Mouse (Mus musculus): Measurements from ENCODE around the gene Plekha3. TPM values are rescaled to one million over a fixed set of nuclear protein-coding genes. Genes with fewer than 3 reads are reported as not detected.

The Plekha3 gene
- polyA plus RNA-seq, 1 experiment from 2014 or later, result 13.6 TPM

GRCm38 (mm10) chr2:76658551-76658950, 16.5 kb upstream of the Plekha3 start:
- no peak overlapping the region for H3K27ac ChIP-seq (replicated peaks)
- H3K4me3 ChIP-seq, result no peak overlapping the region
- H3K4me2 ChIP-seq (replicated peaks), result no peak overlapping the region
- H3K27me3 ChIP-seq, result no peaks in the 10 kb centered on the region
- H3K9me3 ChIP-seq, result no peaks in the 10 kb centered on the region
- H3K36me3 ChIP-seq, result 0 out of 2 replicates have a peak, but pooled peaks cover 2% of the 10 kb centered on the region
- H3K4me1 ChIP-seq, result no peaks in the 10 kb centered on the region
- no peak for ATAC-seq (replicated peaks)
- no peak overlapping the region for H3K9ac ChIP-seq (replicated peaks)
- 82% methylated on average over 13 of the region's 13 CpGs for WGBS

GRCm38 (mm10) chr2:76659419-76659818, 15.7 kb upstream of the Plekha3 start:
- Histone ChIP-seq H3K27me3 (no peaks in the 10 kb centered on the region), H3K27ac (replicated peaks) (no peak overlapping the region), H3K9me3 (no peaks in the 10 kb centered on the region), H3K4me2 (replicated peaks) (no peak overlapping the region), H3K4me3 (no peak overlapping the region), H3K9ac (replicated peaks) (no peak overlapping the region), H3K4me1 (no peaks in the 10 kb centered on the region), H3K36me3 (peaks cover 11% of the 10 kb centered on the region)
- ATAC-seq (replicated peaks), result no peak
- WGBS, result 24% methylated on average over 7 of the region's 8 CpGs

GRCm38 (mm10) chr2:76665531-76665930, 9.6 kb upstream of the Plekha3 start:
- Histone ChIP-seq H3K9ac (replicated peaks) (no peak overlapping the region), H3K27ac (replicated peaks) (no peak overlapping the region), H3K9me3 (no peaks in the 10 kb centered on the region), H3K4me3 (no peak overlapping the region), H3K4me2 (replicated peaks) (no peak overlapping the region), H3K4me1 (0 out of 2 replicates have a peak, but pooled peaks cover 3% of the 10 kb centered on the region), H3K27me3 (no peaks in the 10 kb centered on the region), H3K36me3 (peaks cover 21% of the 10 kb centered on the region)
- ATAC-seq (replicated peaks), result no peak
- 96% methylated on average over 7 of the region's 7 CpGs for WGBS

GRCm38 (mm10) chr2:76667200-76667599, 7.9 kb upstream of the Plekha3 start:
- H3K9me3 ChIP-seq, result no peaks in the 10 kb centered on the region
- WGBS, result 72% methylated on average over 5 of the region's 5 CpGs
- H3K4me2 ChIP-seq (replicated peaks), result no peak overlapping the region
- peaks cover 11% of the 10 kb centered on the region for H3K4me1 ChIP-seq
- no peak overlapping the region for H3K4me3 ChIP-seq
- no peak for ATAC-seq (replicated peaks)
- H3K27ac ChIP-seq (replicated peaks), result no peak overlapping the region
- no peaks in the 10 kb centered on the region for H3K27me3 ChIP-seq
- H3K36me3 ChIP-seq, result peaks cover 19% of the 10 kb centered on the region
- H3K9ac ChIP-seq (replicated peaks), result no peak overlapping the region

- H3K27me3 ChIP-seq, result no peaks in the 10 kb centered on the region
- peak overlapping the region; percentile 70 for H3K4me2 ChIP-seq (replicated peaks)
- no peak for ATAC-seq (replicated peaks)
- peak overlapping the region; percentile 63; the same call in 1 of the 2 replicates for H3K9ac ChIP-seq (replicated peaks)
- H3K36me3 ChIP-seq, result 0 out of 2 replicates have a peak, but pooled peaks cover 2% of the 10 kb centered on the region
- H3K4me1 ChIP-seq, result peaks cover 31% of the 10 kb centered on the region
- 88% methylated on average over 6 of the region's 6 CpGs for WGBS
- H3K27ac ChIP-seq (replicated peaks), result no peak overlapping the region
- peak overlapping the region; percentile 50 for H3K4me3 ChIP-seq
- no peaks in the 10 kb centered on the region for H3K9me3 ChIP-seq
Observed at GRCm38 (mm10) chr2:76671641-76672040, 3.4 kb upstream of the Plekha3 start.

- H3K4me3 ChIP-seq, result peak overlapping the region; percentile 50
- no peaks in the 10 kb centered on the region for H3K36me3 ChIP-seq
- H3K4me1 ChIP-seq, result peaks cover 37% of the 10 kb centered on the region
- H3K9ac ChIP-seq (replicated peaks), result peak overlapping the region; percentile 63
- no peak for ATAC-seq (replicated peaks)
- peak overlapping the region; percentile 83 for H3K27ac ChIP-seq (replicated peaks)
- peak overlapping the region; percentile 70 for H3K4me2 ChIP-seq (replicated peaks)
- 33% methylated on average over 9 of the region's 9 CpGs for WGBS
- no peaks in the 10 kb centered on the region for H3K9me3 ChIP-seq
- no peaks in the 10 kb centered on the region for H3K27me3 ChIP-seq
Observed at GRCm38 (mm10) chr2:76672134-76672745, 2.8 kb upstream of the Plekha3 start.

- WGBS, result 0% methylated on average over 17 of the region's 17 CpGs
- Histone ChIP-seq H3K4me2 (replicated peaks) (peak within 1 kb of the TSS; percentile 70), H3K36me3 (no peaks in the 10 kb centered on the region), H3K4me1 (peaks cover 43% of the 10 kb centered on the region), H3K27me3 (no peaks in the 10 kb centered on the region), H3K9me3 (no peaks in the 10 kb centered on the region), H3K9ac (replicated peaks) (peak within 1 kb of the TSS; percentile 63), H3K4me3 (peak within 1 kb of the TSS; percentile 50), H3K27ac (replicated peaks) (peak within 1 kb of the TSS; percentile 83)
- peak; percentile 94 for ATAC-seq (replicated peaks)
Observed at GRCm38 (mm10) chr2:76672966-76673392, 2.1 kb upstream of the Plekha3 start, which contains the start of gene Fkbp7. Fkbp7 (minus strand) TSS chr2:76673116.

GRCm38 (mm10) chr2:76673472-76674081, 1.5 kb upstream of the Plekha3 start:
- Histone ChIP-seq H3K9ac (replicated peaks) (no peak overlapping the region), H3K4me1 (peaks cover 43% of the 10 kb centered on the region), H3K9me3 (no peaks in the 10 kb centered on the region), H3K36me3 (no peaks in the 10 kb centered on the region), H3K27ac (replicated peaks) (peak overlapping the region; percentile 83; the same call in 1 of the 2 replicates), H3K4me2 (replicated peaks) (peak overlapping the region; percentile 70), H3K4me3 (peak overlapping the region; percentile 50), H3K27me3 (no peaks in the 10 kb centered on the region)
- 40% methylated on average over 7 of the region's 7 CpGs for WGBS
- no peak for ATAC-seq (replicated peaks)

GRCm38 (mm10) chr2:76675451-76675850, 370 bp downstream of the Plekha3 start:
- Histone ChIP-seq H3K27ac (replicated peaks) (peak overlapping the region; percentile 86), H3K9me3 (no peaks in the 10 kb centered on the region), H3K4me3 (peak overlapping the region; percentile 80), H3K9ac (replicated peaks) (peak overlapping the region; percentile 73), H3K4me2 (replicated peaks) (peak overlapping the region; percentile 70), H3K36me3 (no peaks in the 10 kb centered on the region), H3K27me3 (no peaks in the 10 kb centered on the region), H3K4me1 (peaks cover 41% of the 10 kb centered on the region)
- 1% methylated on average over 37 of the region's 44 CpGs for WGBS
- ATAC-seq (replicated peaks), result peak; percentile 49

GRCm38 (mm10) chr2:76675949-76676348, 868 bp downstream of the Plekha3 start:
- H3K27ac ChIP-seq (replicated peaks), result no peak overlapping the region
- H3K4me2 ChIP-seq (replicated peaks), result peak overlapping the region; percentile 70
- H3K9me3 ChIP-seq, result no peaks in the 10 kb centered on the region
- peak overlapping the region; percentile 80 for H3K4me3 ChIP-seq
- ATAC-seq (replicated peaks), result no peak
- H3K9ac ChIP-seq (replicated peaks), result peak overlapping the region; percentile 73
- peaks cover 40% of the 10 kb centered on the region for H3K4me1 ChIP-seq
- H3K36me3 ChIP-seq, result no peaks in the 10 kb centered on the region
- H3K27me3 ChIP-seq, result no peaks in the 10 kb centered on the region
- 4% methylated on average over 4 of the region's 4 CpGs for WGBS

GRCm38 (mm10) chr2:76676401-76677226, 1.5 kb downstream of the Plekha3 start:
- H3K9ac ChIP-seq (replicated peaks), result peak overlapping the region; percentile 73; the same call in 1 of the 2 replicates
- no peak for ATAC-seq (replicated peaks)
- H3K27ac ChIP-seq (replicated peaks), result no peak overlapping the region
- 55% methylated on average over 13 of the region's 13 CpGs for WGBS
- no peaks in the 10 kb centered on the region for H3K27me3 ChIP-seq
- peaks cover 38% of the 10 kb centered on the region for H3K4me1 ChIP-seq
- H3K4me2 ChIP-seq (replicated peaks), result peak overlapping the region; percentile 70
- peak overlapping the region; percentile 80 for H3K4me3 ChIP-seq
- no peaks in the 10 kb centered on the region for H3K9me3 ChIP-seq
- peaks cover 3% of the 10 kb centered on the region; the same call in 1 of the 2 replicates for H3K36me3 ChIP-seq

GRCm38 (mm10) chr2:76682301-76682700, 7.2 kb downstream of the Plekha3 start:
- WGBS, result 94% methylated on average over 8 of the region's 8 CpGs
- Histone ChIP-seq H3K36me3 (peaks cover 54% of the 10 kb centered on the region), H3K4me3 (no peak overlapping the region), H3K4me1 (peaks cover 5% of the 10 kb centered on the region; the same call in 1 of the 2 replicates), H3K9me3 (no peaks in the 10 kb centered on the region), H3K27me3 (no peaks in the 10 kb centered on the region), H3K4me2 (replicated peaks) (no peak overlapping the region), H3K27ac (replicated peaks) (no peak overlapping the region), H3K9ac (replicated peaks) (no peak overlapping the region)
- ATAC-seq (replicated peaks), result no peak
